Mouse (Mus musculus): ENCODE data around the gene Ccdc158.

DNA sequence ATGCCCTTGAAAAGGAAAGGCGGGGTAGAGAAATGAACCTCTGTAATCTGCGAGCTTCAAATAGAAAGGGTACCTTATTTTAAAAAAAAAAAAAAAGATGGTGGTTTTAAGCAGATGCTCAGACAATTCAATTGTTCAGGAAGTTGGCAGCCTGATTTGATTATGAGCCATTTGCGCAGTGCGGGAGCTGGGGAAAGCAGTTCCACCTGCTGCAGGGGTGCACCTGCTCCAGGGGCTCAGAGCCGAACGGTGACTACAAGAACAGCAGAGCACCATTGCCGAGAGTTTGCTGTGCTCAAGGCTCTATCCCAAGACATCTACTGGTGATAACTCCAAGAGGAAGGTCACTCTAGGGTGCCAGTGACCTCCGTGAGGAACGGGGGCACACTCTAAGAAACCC is 13.5 kb upstream of the Ccdc158 start:
- TF ChIP-seq POLR2A (IDR thresholded peaks at IDR 0.05; ENCODE audit: control insufficient read depth, low read depth, low read length) (no peak), CTCF (IDR thresholded peaks at IDR 0.05; ENCODE audit: control insufficient read depth, insufficient read depth, insufficient replicate concordance, low read depth, low read length) (no peak)
